Mouse (Mus musculus): Measurements from ENCODE around the gene Timm8a1.

- TF ChIP-seq POLR2A (IDR thresholded peaks at IDR 0.05; ENCODE audit: low read depth, low read length): no peak
- no peak for TF ChIP-seq CTCF (IDR thresholded peaks at IDR 0.05; ENCODE audit: extremely low read depth, insufficient read length, insufficient replicate concordance, low read depth, low read length)
These were observed 12.8 kb upstream of the Timm8a1 start for GRCm38 (mm10) chrX:134554425-134554824.

Measured in small intestine, adult 2 months (tissue).